Mouse (Mus musculus) hindbrain, postnatal 0 days (tissue): ENCODE measurements around the gene Sgcg. TPM values are rescaled to one million over a fixed set of nuclear protein-coding genes. Genes with fewer than 3 reads are reported as not detected.

Experiments used
- ATAC-seq: fragments of 200-750 bp; cut with Nextera tagmentation; 2 replicates; pipeline ENCODE4 v1.8.0; 2017; ENCODE audit warnings: mild to moderate bottlenecking, moderate TSS enrichment, moderate library complexity
- DNase-seq: peaks from one replicate; pipeline ENCODE4 v3.0.0-alpha.2; 2015; ENCODE audit warnings: low spot score
- H3K27ac ChIP-seq: fragments of 300-500 bp; sonication (generic); 2 replicates; pipeline ENCODE4 v1.5.1; 2014; ENCODE audit warnings: mild to moderate bottlenecking
- H3K27me3 ChIP-seq: fragments of 300-500 bp; sonication (generic); 2 replicates; pipeline ENCODE4 v1.6.1; 2014; ENCODE audit warnings: low read length, mixed read lengths; ENCODE audit not compliant: insufficient read depth
- H3K36me3 ChIP-seq: fragments of 300-500 bp; sonication (generic); 2 replicates; pipeline ENCODE4 v1.6.1; 2014; ENCODE audit warnings: low read length, mixed read lengths; ENCODE audit not compliant: insufficient read depth
- H3K4me1 ChIP-seq: fragments of 300-500 bp; sonication (generic); 2 replicates; pipeline ENCODE4 v1.6.1; 2014; ENCODE audit warnings: antibody characterized with exemption, low read length, mixed read lengths; ENCODE audit not compliant: insufficient read depth
- H3K4me2 ChIP-seq: fragments of 300-500 bp; sonication (generic); 2 replicates; pipeline ENCODE4 v1.6.1; 2014; ENCODE audit warnings: low read depth, mild to moderate bottlenecking, low read length, moderate library complexity, mixed read lengths
- H3K4me3 ChIP-seq: fragments of 300-500 bp; sonication (generic); 2 replicates; pipeline ENCODE4 v1.5.1; 2014; ENCODE audit warnings: low read length
- H3K9ac ChIP-seq: fragments of 300-500 bp; sonication (generic); replicated peaks from 2 replicates; pipeline ENCODE4 v1.6.1; 2014; ENCODE audit warnings: mild to moderate bottlenecking, low read length, moderate library complexity, mixed read lengths
- H3K9me3 ChIP-seq: fragments of 300-500 bp; sonication (generic); 2 replicates; pipeline ENCODE4 v1.6.1; 2016; ENCODE audit warnings: low read length, mixed read lengths
- CTCF ChIP-seq: IDR thresholded peaks from 2 replicates; pipeline ENCODE4 v1.5.1; 2016; ENCODE audit warnings: antibody characterized with exemption, control low read depth, low read depth
- WGBS: fragments of 180-500 bp; shearing (Covaris S2); extraction: QIAGEN DNeasy Blood & Tissue Kit; methylation state at CpG from one replicate; pipeline ENCODE4 v1.1.7; 2014; 5-methylcytosine and 5-hydroxymethylcytosine counted together
- polyA plus RNA-seq: library from polyadenylated mRNA; unstranded; fragments of >200 nt; fragmentation: Nextera tagmentation; extraction: Ambion mirVana; gene quantifications from 2 replicates; pipeline ENCODE4 v1.2.1, GENCODE M21; 2015
- total RNA-seq: library from RNA; depleted of rRNA; stranded (reverse); fragments of >200 nt; gene quantifications from 2 replicates; pipeline ENCODE4 v1.2.3, GENCODE M21; 2014; rRNA removed

Sgcg gene
- total and polyA plus RNA-seq, 2 experiments from 2014 or later = 0.49 to 0.52 TPM

GRCm38 (mm10) chr14:61173229-61173628 lies 85.1 kb downstream of the Sgcg start:
- no peak; the same call in 1 of the 2 replicates for ATAC-seq

GRCm38 (mm10) chr14:61172548-61173158 lies 85.6 kb downstream of the Sgcg start:
- H3K4me2 ChIP-seq = peak overlapping the region; percentile 77
- no peaks in the 10 kb centered on the region for H3K9me3 ChIP-seq
- ATAC-seq (peak; percentile 98), DNase-seq (peak; percentile 98)
- no peaks in the 10 kb centered on the region for H3K27me3 ChIP-seq
- peaks cover 7% of the 10 kb centered on the region for H3K4me1 ChIP-seq
- TF ChIP-seq CTCF = no peak
- H3K27ac ChIP-seq = peak overlapping the region; percentile 96
- H3K9ac ChIP-seq = peak overlapping the region; percentile 85
- peak overlapping the region; percentile 88 for H3K4me3 ChIP-seq
- H3K36me3 ChIP-seq = no peaks in the 10 kb centered on the region; the same call in 1 of the 2 replicates
- 0% methylated on average over 41 of the region's 52 CpGs for WGBS

More at GRCm38 (mm10) chr14:61173229-61173628, 85.1 kb downstream of the Sgcg start:
- H3K9ac ChIP-seq = peak overlapping the region; percentile 85
- H3K27ac ChIP-seq = peak overlapping the region; percentile 96
- H3K4me2 ChIP-seq = peak overlapping the region; percentile 77
- H3K4me1 ChIP-seq = peaks cover 7% of the 10 kb centered on the region
- H3K36me3 ChIP-seq = no peaks in the 10 kb centered on the region; the same call in 1 of the 2 replicates
- H3K9me3 ChIP-seq = no peaks in the 10 kb centered on the region
- peak; percentile 67 for TF ChIP-seq CTCF
- no peaks in the 10 kb centered on the region for H3K27me3 ChIP-seq
- DNase-seq = peak; percentile 78
- peak overlapping the region; percentile 88 for H3K4me3 ChIP-seq
- 0% methylated on average over 37 of the region's 37 CpGs for WGBS

DNA sequence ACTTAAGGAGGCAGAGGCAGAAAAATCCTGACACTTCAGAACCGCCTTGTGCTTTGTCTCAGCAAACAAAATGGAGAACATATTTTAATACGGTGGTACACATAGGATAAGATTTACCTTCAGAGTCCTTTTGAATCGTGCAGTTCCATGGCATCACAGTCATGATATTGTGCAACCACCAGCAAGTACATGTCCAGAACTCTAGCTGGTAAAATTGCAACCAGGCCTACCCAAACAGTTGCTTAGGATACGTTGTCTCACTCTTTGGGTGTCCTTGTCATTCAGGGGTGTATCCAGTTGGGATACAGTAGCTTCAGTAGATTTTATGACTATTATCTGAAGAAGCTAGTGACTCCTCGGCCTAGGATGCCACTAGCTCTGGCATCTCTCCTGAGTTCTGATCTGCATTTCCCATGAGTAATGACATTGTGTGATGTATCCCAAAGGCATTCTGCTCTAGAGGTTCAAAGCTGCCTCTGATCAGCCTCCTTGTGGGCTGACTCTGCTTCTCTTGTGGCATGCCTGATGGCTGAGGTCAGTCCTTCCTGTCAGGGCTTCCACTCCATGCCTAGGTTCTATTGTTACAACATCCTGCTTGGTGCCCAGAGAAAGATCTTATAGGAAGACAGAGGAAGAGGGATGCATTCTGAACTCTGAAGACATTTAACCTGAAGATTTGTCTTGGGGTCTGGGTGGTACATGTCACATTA lies 86.9 kb downstream of the Sgcg start:
- H3K27ac ChIP-seq = no peak overlapping the region
- no peaks in the 10 kb centered on the region; the same call in 1 of the 2 replicates for H3K36me3 ChIP-seq
- no peak overlapping the region for H3K9ac ChIP-seq
- WGBS = 88% methylated on average over 5 of the region's 5 CpGs
- H3K4me1 ChIP-seq = peaks cover 7% of the 10 kb centered on the region
- no peak overlapping the region for H3K4me3 ChIP-seq
- H3K27me3 ChIP-seq = no peaks in the 10 kb centered on the region
- H3K4me2 ChIP-seq = no peak overlapping the region
- DNase-seq (no peak), ATAC-seq (no peak)
- no peaks in the 10 kb centered on the region for H3K9me3 ChIP-seq
- no peak for TF ChIP-seq CTCF

Other genes starting within 250 kb of the Sgcg start
- 42.2 and 51.6 TPM in 2 replicates for gene Tnfrsf19, start 212.0 kb downstream of the Sgcg start, total RNA-seq
- 28.9 and 29.0 TPM in 2 replicates for gene Tnfrsf19, start 212.0 kb downstream of the Sgcg start, polyA plus RNA-seq
- gene Sacs, start 120.0 kb downstream of the Sgcg start, total RNA-seq = 37.1 and 37.7 TPM in 2 replicates
- 6.6 and 7.2 TPM in 2 replicates for gene Sacs, start 120.0 kb downstream of the Sgcg start, polyA plus RNA-seq
- gene Arl11, start 51.3 kb upstream of the Sgcg start, total RNA-seq = 0.94 and 2.8 TPM in 2 replicates
- 0.54 and 0.56 TPM in 2 replicates for gene Arl11, start 51.3 kb upstream of the Sgcg start, polyA plus RNA-seq
- 2.2 and 4.1 TPM in 2 replicates for gene Ebpl, start 101.9 kb upstream of the Sgcg start, total RNA-seq
- 11.5 and 12.0 TPM in 2 replicates for gene Ebpl, start 101.9 kb upstream of the Sgcg start, polyA plus RNA-seq
- 34.8 and 35.8 TPM in 2 replicates for gene Kpna3, start 181.4 kb upstream of the Sgcg start, total RNA-seq
- gene Kpna3, start 181.4 kb upstream of the Sgcg start, polyA plus RNA-seq = 48.3 and 52.5 TPM in 2 replicates